Mouse (Mus musculus): Measurements from ENCODE around the gene Pex26. TPM values are rescaled to one million over a fixed set of nuclear protein-coding genes. Genes with fewer than 3 reads are reported as not detected.

Pex26 gene
- polyA plus RNA-seq, 1 experiment from 2014 or later: 6.5 TPM

DNA sequence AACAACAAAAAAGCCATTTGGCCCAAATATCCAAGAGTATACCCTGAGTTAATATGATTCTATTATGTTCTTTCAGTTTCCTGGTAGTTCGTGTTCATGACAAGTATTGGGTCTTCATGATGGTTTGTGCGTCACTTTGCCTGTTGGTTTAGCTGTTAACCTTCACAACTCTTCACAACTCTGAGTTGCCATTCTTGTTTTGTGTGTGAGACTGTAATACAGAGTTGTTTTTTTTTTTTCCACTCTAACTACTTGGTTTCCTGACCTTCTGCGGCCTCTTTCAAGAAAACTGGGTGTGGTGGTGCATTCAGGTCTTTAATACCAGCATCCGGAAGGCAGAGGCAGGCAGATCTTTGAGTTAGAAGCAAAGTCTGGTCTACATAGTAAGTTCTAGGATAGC, 54.7 kb downstream of the Pex26 start:
- H3K36me3 ChIP-seq (ENCODE audit: control insufficient read depth, insufficient read depth, low read length): no peaks in the 10 kb centered on the region
- 92% methylated on average over 4 of the region's 4 CpGs for WGBS
- ATAC-seq (ENCODE audit: low FRiP score, low TSS enrichment): no peak
- no peak overlapping the region for H3K9ac ChIP-seq (ENCODE audit: low read length)
- no peaks in the 10 kb centered on the region for H3K9me3 ChIP-seq (ENCODE audit: control insufficient read depth, low read length)
- TF ChIP-seq EP300 (optimal IDR thresholded peaks at IDR 0.05): no peak
- no peak for TF ChIP-seq CTCF (IDR thresholded peaks at IDR 0.05; ENCODE audit: low read depth)
- no peak overlapping the region for H3K27ac ChIP-seq (replicated peaks)
- DNase-seq (ENCODE audit: low spot score): no peak
- no peak overlapping the region for H3K4me3 ChIP-seq (ENCODE audit: low read depth, low read length)
- no peaks in the 10 kb centered on the region for H3K4me1 ChIP-seq (replicated peaks; ENCODE audit: control insufficient read depth, insufficient read depth)
- no peak overlapping the region for H3K4me2 ChIP-seq (replicated peaks; ENCODE audit: low read depth)
- H3K27me3 ChIP-seq (ENCODE audit: control insufficient read depth, insufficient read depth, low read length): no peaks in the 10 kb centered on the region; the same call in 1 of the 2 replicates

DNA sequence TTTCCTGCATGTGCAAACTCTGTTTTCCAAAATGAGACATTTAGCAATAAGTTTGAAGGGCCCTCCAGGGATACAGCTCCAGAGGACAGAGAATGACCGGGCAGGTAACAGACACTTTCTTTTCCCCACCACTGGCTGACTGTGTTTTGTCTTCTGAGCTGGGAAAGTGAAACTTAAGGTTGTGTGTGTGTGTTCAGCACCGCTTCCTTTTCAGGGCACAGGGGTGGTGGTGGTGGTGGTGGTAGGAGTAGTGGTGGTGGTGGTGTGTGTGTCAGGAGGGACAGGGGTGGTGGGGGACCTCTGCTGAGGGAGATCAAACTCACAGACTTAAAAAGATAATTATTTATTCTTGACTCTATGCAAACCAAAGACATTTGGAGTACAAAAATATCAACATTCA, 58.3 kb downstream of the Pex26 start:
- Histone ChIP-seq H3K27me3 (ENCODE audit: control insufficient read depth, insufficient read depth, low read length) (no peaks in the 10 kb centered on the region; the same call in 1 of the 2 replicates), H3K9ac (ENCODE audit: low read length) (no peak overlapping the region), H3K4me1 (replicated peaks; ENCODE audit: control insufficient read depth, insufficient read depth) (no peaks in the 10 kb centered on the region; the same call in 1 of the 2 replicates), H3K36me3 (ENCODE audit: control insufficient read depth, insufficient read depth, low read length) (no peaks in the 10 kb centered on the region), H3K27ac (replicated peaks) (no peak overlapping the region), H3K9me3 (ENCODE audit: control insufficient read depth, low read length) (no peaks in the 10 kb centered on the region), H3K4me3 (ENCODE audit: low read depth, low read length) (no peak overlapping the region), H3K4me2 (replicated peaks; ENCODE audit: low read depth) (no peak overlapping the region)
- DNase-seq (ENCODE audit: low spot score) (no peak), ATAC-seq (ENCODE audit: low FRiP score, low TSS enrichment) (no peak)
- TF ChIP-seq EP300 (optimal IDR thresholded peaks at IDR 0.05) (no peak), CTCF (IDR thresholded peaks at IDR 0.05; ENCODE audit: low read depth) (no peak)
- 85% methylated on average over 2 of the region's 2 CpGs for WGBS

DNA sequence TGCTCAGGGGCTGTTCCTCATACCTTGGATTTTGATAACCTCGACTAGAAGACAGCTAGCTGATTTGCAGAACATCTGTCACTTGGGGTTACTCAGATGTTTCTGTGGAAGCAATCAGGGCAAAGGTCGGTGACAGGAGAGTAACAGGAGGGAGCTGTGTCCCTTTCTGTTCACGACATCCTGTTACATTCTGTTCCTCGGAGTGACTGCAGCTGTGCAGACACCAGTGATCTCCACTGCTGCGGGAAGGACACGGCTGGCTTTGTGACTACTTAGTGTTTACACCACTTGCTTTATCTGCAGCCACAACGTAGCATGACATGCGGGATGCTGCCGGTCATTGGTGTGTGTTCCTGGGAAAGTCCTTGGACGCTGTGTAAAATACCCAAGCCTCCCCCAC, 59.7 kb downstream of the Pex26 start:
- no peaks in the 10 kb centered on the region for H3K9me3 ChIP-seq (ENCODE audit: control insufficient read depth, low read length)
- H3K27ac ChIP-seq (replicated peaks): no peak overlapping the region
- DNase-seq (ENCODE audit: low spot score) (no peak), ATAC-seq (ENCODE audit: low FRiP score, low TSS enrichment) (no peak)
- no peaks in the 10 kb centered on the region; the same call in 1 of the 2 replicates for H3K4me1 ChIP-seq (replicated peaks; ENCODE audit: control insufficient read depth, insufficient read depth)
- no peak overlapping the region for H3K4me3 ChIP-seq (ENCODE audit: low read depth, low read length)
- no peak for TF ChIP-seq CTCF (IDR thresholded peaks at IDR 0.05; ENCODE audit: low read depth)
- no peak for TF ChIP-seq EP300 (optimal IDR thresholded peaks at IDR 0.05)
- no peak overlapping the region for H3K4me2 ChIP-seq (replicated peaks; ENCODE audit: low read depth)
- no peak overlapping the region for H3K9ac ChIP-seq (ENCODE audit: low read length)
- H3K36me3 ChIP-seq (ENCODE audit: control insufficient read depth, insufficient read depth, low read length): no peaks in the 10 kb centered on the region
- H3K27me3 ChIP-seq (ENCODE audit: control insufficient read depth, insufficient read depth, low read length): no peaks in the 10 kb centered on the region; the same call in 1 of the 2 replicates
- WGBS: 40% methylated on average over 10 of the region's 10 CpGs

- 0 out of 2 replicates have a peak within 1 kb of the TSS, but pooled peaks have one; percentile 13 for H3K27ac ChIP-seq (replicated peaks)
Measured at GRCm38 (mm10) chr6:121245127-121246036, 61.9 kb downstream of the Pex26 start, which contains the start of gene Usp18. TSS of gene Usp18 (plus strand) at chr6:121245906.

GRCm38 (mm10) chr6:121246037-121246361, 62.5 kb downstream of the Pex26 start:
- 5% methylated on average over 4 of the region's 4 CpGs for WGBS
- ATAC-seq (ENCODE audit: low FRiP score, low TSS enrichment): 0 out of 2 replicates have a peak, but pooled peaks have one; percentile 18
- no peaks in the 10 kb centered on the region; the same call in 1 of the 2 replicates for H3K4me1 ChIP-seq (replicated peaks; ENCODE audit: control insufficient read depth, insufficient read depth)

More at GRCm38 (mm10) chr6:121245127-121246036, 61.9 kb downstream of the Pex26 start, which contains the start of gene Usp18:
- Histone ChIP-seq H3K4me3 (ENCODE audit: low read depth, low read length) (peak within 1 kb of the TSS; percentile 60), H3K9ac (ENCODE audit: low read length) (peak within 1 kb of the TSS; percentile 51), H3K4me2 (replicated peaks; ENCODE audit: low read depth) (peak within 1 kb of the TSS; percentile 52), H3K4me1 (replicated peaks; ENCODE audit: control insufficient read depth, insufficient read depth) (no peaks in the 10 kb centered on the region; the same call in 1 of the 2 replicates), H3K36me3 (ENCODE audit: control insufficient read depth, insufficient read depth, low read length) (no peaks in the 10 kb centered on the region), H3K27me3 (ENCODE audit: control insufficient read depth, insufficient read depth, low read length) (no peaks in the 10 kb centered on the region; the same call in 1 of the 2 replicates), H3K9me3 (ENCODE audit: control insufficient read depth, low read length) (no peaks in the 10 kb centered on the region)
- peak; percentile 94 for ATAC-seq (ENCODE audit: low FRiP score, low TSS enrichment)
- 4% methylated on average over 35 of the region's 35 CpGs for WGBS
- TF ChIP-seq CTCF (IDR thresholded peaks at IDR 0.05; ENCODE audit: low read depth): peak; percentile 19; the same call in 1 of the 2 replicates
- no peak for TF ChIP-seq EP300 (optimal IDR thresholded peaks at IDR 0.05)
- DNase-seq (ENCODE audit: low spot score): peak; percentile 94

More at GRCm38 (mm10) chr6:121246037-121246361, 62.5 kb downstream of the Pex26 start:
- peak overlapping the region; percentile 52 for H3K4me2 ChIP-seq (replicated peaks; ENCODE audit: low read depth)
- TF ChIP-seq CTCF (IDR thresholded peaks at IDR 0.05; ENCODE audit: low read depth): no peak
- TF ChIP-seq EP300 (optimal IDR thresholded peaks at IDR 0.05): no peak
- no peaks in the 10 kb centered on the region; the same call in 1 of the 2 replicates for H3K27me3 ChIP-seq (ENCODE audit: control insufficient read depth, insufficient read depth, low read length)
- no peak for DNase-seq (ENCODE audit: low spot score)
- no peaks in the 10 kb centered on the region for H3K36me3 ChIP-seq (ENCODE audit: control insufficient read depth, insufficient read depth, low read length)
- H3K9ac ChIP-seq (ENCODE audit: low read length): peak overlapping the region; percentile 51
- no peaks in the 10 kb centered on the region for H3K9me3 ChIP-seq (ENCODE audit: control insufficient read depth, low read length)
- peak overlapping the region; percentile 60 for H3K4me3 ChIP-seq (ENCODE audit: low read depth, low read length)
- no peak overlapping the region for H3K27ac ChIP-seq (replicated peaks)

Other genes with a start within 250 kb of the Pex26 start
- gene Mical3, start 52.7 kb upstream of the Pex26 start, polyA plus RNA-seq (2015; fragmentation: Nextera tagmentation; extraction: Ambion mirVana): 4.1 and 4.5 TPM in 2 replicates
- gene Tuba8, start 27.0 kb downstream of the Pex26 start, polyA plus RNA-seq (2015; fragmentation: Nextera tagmentation; extraction: Ambion mirVana): 0.06 and 0.13 TPM in 2 replicates
- gene Usp18, start 62.2 kb downstream of the Pex26 start, polyA plus RNA-seq (2015; fragmentation: Nextera tagmentation; extraction: Ambion mirVana): 4.7 and 5.1 TPM in 2 replicates
- gene Slc6a13, start 116.6 kb downstream of the Pex26 start, polyA plus RNA-seq (2015; fragmentation: Nextera tagmentation; extraction: Ambion mirVana): 0.46 and 0.52 TPM in 2 replicates
- 0.11 and 0.17 TPM in 2 replicates for gene Slc6a12, start 159.4 kb downstream of the Pex26 start, polyA plus RNA-seq (2015; fragmentation: Nextera tagmentation; extraction: Ambion mirVana)

All from stomach, postnatal 0 days (tissue).